Mouse (Mus musculus): ENCODE results near the gene Dstn. TPM values are rescaled to one million over a fixed set of nuclear protein-coding genes. Genes with fewer than 3 reads are reported as not detected.

Gene Dstn
- polyA plus RNA-seq, 1 experiment from 2014 or later = 409 TPM

DNA sequence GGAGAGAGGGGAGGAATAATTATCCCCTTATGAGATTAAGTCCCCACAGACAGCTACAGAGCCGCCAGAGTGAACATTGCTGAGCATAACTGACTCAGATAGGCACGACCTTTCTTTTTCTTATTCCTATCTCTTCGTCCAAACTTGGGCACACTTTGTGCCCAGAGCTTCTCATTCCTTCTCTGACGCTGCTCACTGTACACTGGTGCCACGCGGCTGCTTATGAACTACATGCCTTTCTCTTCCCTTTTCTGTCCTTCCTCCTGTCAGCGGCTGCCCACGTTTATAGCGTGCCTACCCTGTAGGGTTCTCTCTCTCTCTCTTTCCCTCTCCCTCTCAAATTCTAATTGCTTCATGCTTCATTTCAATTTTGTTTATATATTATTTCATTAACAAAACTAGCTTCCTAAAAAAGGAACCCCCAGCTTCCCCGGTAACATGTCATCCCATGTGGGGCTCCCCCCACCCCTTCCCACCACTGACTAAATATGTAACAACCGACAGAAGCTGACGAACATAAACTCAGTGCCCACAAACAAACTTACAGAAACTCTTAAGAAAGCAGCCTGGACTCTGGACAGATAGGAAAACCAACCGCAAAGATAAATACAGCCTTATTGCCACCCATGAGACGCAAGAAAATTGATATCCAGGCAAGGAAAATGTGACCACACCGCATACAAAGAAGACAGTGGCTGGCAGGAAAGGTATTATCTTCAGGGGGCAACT is 25.8 kb upstream of the Dstn start:
- no peak overlapping the region for H3K9ac ChIP-seq (ENCODE audit: low read length)
- 84% methylated on average over 15 of the region's 15 CpGs for WGBS
- no peaks in the 10 kb centered on the region for H3K9me3 ChIP-seq (ENCODE audit: control insufficient read depth, low read length)
- ATAC-seq (ENCODE audit: insufficient read depth, low FRiP score, low TSS enrichment) (no peak), DNase-seq (ENCODE audit: low spot score) (no peak)
- no peak overlapping the region for H3K4me2 ChIP-seq (ENCODE audit: low read depth)
- no peaks in the 10 kb centered on the region for H3K36me3 ChIP-seq (ENCODE audit: control insufficient read depth, insufficient read depth, low read length)
- H3K27ac ChIP-seq (ENCODE audit: low read depth, low read length) = no peak overlapping the region
- H3K4me1 ChIP-seq (ENCODE audit: control insufficient read depth, insufficient read depth, low read length) = no peaks in the 10 kb centered on the region
- H3K4me3 ChIP-seq (ENCODE audit: low read depth, low read length) = no peak overlapping the region
- no peaks in the 10 kb centered on the region for H3K27me3 ChIP-seq (ENCODE audit: control insufficient read depth, insufficient read depth, low read length)

- no peaks in the 10 kb centered on the region for H3K27me3 ChIP-seq (ENCODE audit: control insufficient read depth, insufficient read depth, low read length)
- ATAC-seq (ENCODE audit: insufficient read depth, low FRiP score, low TSS enrichment) (no peak), DNase-seq (ENCODE audit: low spot score) (no peak)
- H3K4me2 ChIP-seq (ENCODE audit: low read depth) = no peak overlapping the region
- H3K4me1 ChIP-seq (ENCODE audit: control insufficient read depth, insufficient read depth, low read length) = no peaks in the 10 kb centered on the region
- H3K4me3 ChIP-seq (ENCODE audit: low read depth, low read length) = no peak overlapping the region
- 59% methylated on average over 12 of the region's 12 CpGs for WGBS
- H3K36me3 ChIP-seq (ENCODE audit: control insufficient read depth, insufficient read depth, low read length) = no peaks in the 10 kb centered on the region
- no peak overlapping the region for H3K9ac ChIP-seq (ENCODE audit: low read length)
- H3K9me3 ChIP-seq (ENCODE audit: control insufficient read depth, low read length) = no peaks in the 10 kb centered on the region
- H3K27ac ChIP-seq (ENCODE audit: low read depth, low read length) = no peak overlapping the region
These were observed 25.2 kb upstream of the Dstn start for GRCm38 (mm10) chr2:143889860-143890433.

DNA sequence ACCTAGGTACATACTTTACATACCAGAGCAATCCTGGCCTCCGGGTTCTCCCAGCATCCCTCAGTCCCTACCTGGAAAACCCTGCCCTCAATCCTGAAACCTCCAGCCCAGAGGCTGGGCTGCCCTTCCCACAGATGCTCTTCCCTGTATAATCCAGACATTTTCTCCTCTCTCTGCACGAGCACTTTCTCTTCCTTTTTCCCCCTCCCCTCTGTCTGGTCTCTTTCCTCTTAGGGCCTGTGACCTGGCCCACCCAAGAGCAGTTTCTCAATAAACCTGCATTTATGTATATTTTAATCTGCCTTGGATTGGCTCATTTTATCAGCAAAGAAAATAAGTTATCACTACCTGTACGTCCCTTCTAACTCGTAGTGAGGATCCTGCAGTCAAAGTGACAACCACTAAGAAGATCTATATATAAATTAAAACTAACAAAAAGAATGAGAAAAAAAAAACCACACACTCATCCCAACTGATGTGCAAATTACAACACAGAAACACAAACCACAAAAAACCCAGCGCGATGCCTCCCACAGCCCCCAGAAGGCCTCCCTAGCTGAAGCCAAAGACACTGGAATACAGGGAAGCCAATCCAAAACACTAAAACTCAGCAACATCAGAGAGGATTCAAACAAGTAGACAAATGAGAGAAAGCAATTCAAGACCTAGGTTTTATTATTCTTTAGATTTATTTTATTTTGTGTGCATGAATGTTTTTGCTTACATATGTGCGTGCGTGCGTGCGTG is 23.6 kb upstream of the Dstn start:
- H3K9me3 ChIP-seq (ENCODE audit: control insufficient read depth, low read length) = no peaks in the 10 kb centered on the region
- H3K27ac ChIP-seq (ENCODE audit: low read depth, low read length) = no peak overlapping the region
- H3K4me2 ChIP-seq (ENCODE audit: low read depth) = no peak overlapping the region
- no peak overlapping the region for H3K4me3 ChIP-seq (ENCODE audit: low read depth, low read length)
- H3K9ac ChIP-seq (ENCODE audit: low read length) = no peak overlapping the region
- H3K36me3 ChIP-seq (ENCODE audit: control insufficient read depth, insufficient read depth, low read length) = no peaks in the 10 kb centered on the region
- ATAC-seq (ENCODE audit: insufficient read depth, low FRiP score, low TSS enrichment) (no peak), DNase-seq (ENCODE audit: low spot score) (no peak)
- WGBS = 88% methylated on average over 10 of the region's 10 CpGs
- no peaks in the 10 kb centered on the region for H3K4me1 ChIP-seq (ENCODE audit: control insufficient read depth, insufficient read depth, low read length)
- H3K27me3 ChIP-seq (ENCODE audit: control insufficient read depth, insufficient read depth, low read length) = no peaks in the 10 kb centered on the region

- ATAC-seq (ENCODE audit: insufficient read depth, low FRiP score, low TSS enrichment) = no peak
- Histone ChIP-seq H3K27me3 (ENCODE audit: control insufficient read depth, insufficient read depth, low read length) (no peaks in the 10 kb centered on the region), H3K4me1 (ENCODE audit: control insufficient read depth, insufficient read depth, low read length) (no peaks in the 10 kb centered on the region), H3K4me3 (ENCODE audit: low read depth, low read length) (no peak overlapping the region), H3K9me3 (ENCODE audit: control insufficient read depth, low read length) (no peaks in the 10 kb centered on the region), H3K4me2 (ENCODE audit: low read depth) (no peak overlapping the region), H3K9ac (ENCODE audit: low read length) (no peak overlapping the region), H3K36me3 (ENCODE audit: control insufficient read depth, insufficient read depth, low read length) (no peaks in the 10 kb centered on the region), H3K27ac (ENCODE audit: low read depth, low read length) (no peak overlapping the region)
- DNase-seq (ENCODE audit: low spot score) = no peak
- 91% methylated on average over 9 of the region's 9 CpGs for WGBS
These were observed 15.5 kb upstream of the Dstn start for GRCm38 (mm10) chr2:143899470-143900220.

DNA sequence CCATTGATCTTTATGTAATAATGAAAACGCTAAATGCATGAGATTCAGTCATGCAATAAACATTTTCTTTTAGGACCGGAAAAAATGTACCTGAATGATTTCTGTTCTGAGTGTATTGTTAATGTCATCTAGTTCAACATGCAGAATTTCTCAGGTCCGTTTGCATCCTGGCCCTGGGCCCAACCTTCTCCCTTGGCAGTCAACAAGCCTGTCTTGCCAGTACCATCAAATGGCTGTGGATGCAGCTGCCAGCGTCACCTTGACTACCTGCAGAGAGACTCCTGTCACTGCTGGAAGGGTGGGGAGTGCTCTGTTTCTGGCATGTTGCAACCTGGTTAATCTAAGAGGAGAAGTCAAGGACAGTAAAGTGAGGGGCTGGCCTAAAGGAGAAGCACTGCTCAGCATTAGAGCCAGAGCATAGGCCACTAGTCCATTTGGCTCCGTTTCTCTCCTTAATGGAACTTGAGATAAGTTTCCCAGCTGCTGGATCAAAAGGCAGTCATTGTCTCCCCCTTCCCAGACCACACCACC is 14.2 kb upstream of the Dstn start:
- 80% methylated on average over 5 of the region's 5 CpGs for WGBS
- Histone ChIP-seq H3K27ac (ENCODE audit: low read depth, low read length) (no peak overlapping the region), H3K27me3 (ENCODE audit: control insufficient read depth, insufficient read depth, low read length) (no peaks in the 10 kb centered on the region)

GRCm38 (mm10) chr2:143903376-143904045 is 11.6 kb upstream of the Dstn start:
- Histone ChIP-seq H3K27ac (ENCODE audit: low read depth, low read length) (no peak overlapping the region), H3K9me3 (ENCODE audit: control insufficient read depth, low read length) (no peaks in the 10 kb centered on the region), H3K36me3 (ENCODE audit: control insufficient read depth, insufficient read depth, low read length) (no peaks in the 10 kb centered on the region), H3K4me3 (ENCODE audit: low read depth, low read length) (no peak overlapping the region), H3K27me3 (ENCODE audit: control insufficient read depth, insufficient read depth, low read length) (no peaks in the 10 kb centered on the region), H3K9ac (ENCODE audit: low read length) (no peak overlapping the region), H3K4me1 (ENCODE audit: control insufficient read depth, insufficient read depth, low read length) (no peaks in the 10 kb centered on the region), H3K4me2 (ENCODE audit: low read depth) (no peak overlapping the region)
- DNase-seq (ENCODE audit: low spot score) (no peak), ATAC-seq (ENCODE audit: insufficient read depth, low FRiP score, low TSS enrichment) (no peak)
- 79% methylated on average over 9 of the region's 9 CpGs for WGBS

More for the DNA sequence above, 14.2 kb upstream of the Dstn start:
- H3K36me3 ChIP-seq (ENCODE audit: control insufficient read depth, insufficient read depth, low read length) = no peaks in the 10 kb centered on the region
- no peak overlapping the region for H3K4me3 ChIP-seq (ENCODE audit: low read depth, low read length)
- H3K4me1 ChIP-seq (ENCODE audit: control insufficient read depth, insufficient read depth, low read length) = no peaks in the 10 kb centered on the region
- no peak overlapping the region for H3K9ac ChIP-seq (ENCODE audit: low read length)
- no peaks in the 10 kb centered on the region for H3K9me3 ChIP-seq (ENCODE audit: control insufficient read depth, low read length)
- no peak overlapping the region for H3K4me2 ChIP-seq (ENCODE audit: low read depth)
- ATAC-seq (ENCODE audit: insufficient read depth, low FRiP score, low TSS enrichment) (no peak), DNase-seq (ENCODE audit: low spot score) (no peak)

- Histone ChIP-seq H3K9me3 (ENCODE audit: control insufficient read depth, low read length) (no peaks in the 10 kb centered on the region), H3K4me3 (ENCODE audit: low read depth, low read length) (no peak overlapping the region), H3K27me3 (ENCODE audit: control insufficient read depth, insufficient read depth, low read length) (no peaks in the 10 kb centered on the region), H3K27ac (ENCODE audit: low read depth, low read length) (no peak overlapping the region), H3K4me1 (ENCODE audit: control insufficient read depth, insufficient read depth, low read length) (no peaks in the 10 kb centered on the region), H3K36me3 (ENCODE audit: control insufficient read depth, insufficient read depth, low read length) (no peaks in the 10 kb centered on the region), H3K4me2 (ENCODE audit: low read depth) (no peak overlapping the region), H3K9ac (ENCODE audit: low read length) (no peak overlapping the region)
- ATAC-seq (ENCODE audit: insufficient read depth, low FRiP score, low TSS enrichment) = no peak
- no peak for DNase-seq (ENCODE audit: low spot score)
- 81% methylated on average over 5 of the region's 5 CpGs for WGBS
These were observed 10.2 kb upstream of the Dstn start for GRCm38 (mm10) chr2:143904896-143905295.

DNA sequence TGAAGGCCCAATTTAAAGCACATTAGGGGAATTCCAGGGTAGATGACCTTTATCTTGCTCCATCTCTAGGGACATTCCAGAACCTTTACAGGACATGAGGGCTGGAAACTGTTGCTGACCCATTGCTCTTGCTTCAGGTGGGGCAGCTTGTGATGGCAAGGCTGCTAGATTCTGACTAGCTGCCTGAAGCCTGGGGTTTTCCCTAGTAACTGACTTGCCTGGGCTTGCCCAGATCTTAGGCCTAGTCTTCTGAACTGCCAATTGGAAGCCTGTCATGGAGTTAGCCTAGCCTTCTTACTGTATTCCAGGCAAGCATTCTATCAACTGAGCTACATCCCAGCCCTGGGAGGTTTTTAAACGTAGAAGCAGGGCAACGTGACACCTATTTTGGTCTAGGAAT is 5.9 kb upstream of the Dstn start:
- Histone ChIP-seq H3K36me3 (ENCODE audit: control insufficient read depth, insufficient read depth, low read length) (no peaks in the 10 kb centered on the region), H3K27me3 (ENCODE audit: control insufficient read depth, insufficient read depth, low read length) (no peaks in the 10 kb centered on the region), H3K4me3 (ENCODE audit: low read depth, low read length) (no peak overlapping the region), H3K27ac (ENCODE audit: low read depth, low read length) (no peak overlapping the region), H3K9me3 (ENCODE audit: control insufficient read depth, low read length) (no peaks in the 10 kb centered on the region), H3K9ac (ENCODE audit: low read length) (no peak overlapping the region), H3K4me2 (ENCODE audit: low read depth) (no peak overlapping the region), H3K4me1 (ENCODE audit: control insufficient read depth, insufficient read depth, low read length) (no peaks in the 10 kb centered on the region)
- ATAC-seq (ENCODE audit: insufficient read depth, low FRiP score, low TSS enrichment) (no peak), DNase-seq (ENCODE audit: low spot score) (no peak)
- WGBS = 81% methylated on average over 2 of the region's 2 CpGs
